Mouse (Mus musculus): Measurements from ENCODE around the gene Edrf1.

- no peak for TF ChIP-seq CTCF (IDR thresholded peaks at IDR 0.05; ENCODE audit: low read depth)
- TF ChIP-seq EP300 (IDR thresholded peaks at IDR 0.05; ENCODE audit: low read depth), result no peak
Observed at GRCm38 (mm10) chr7:133670846-133671245, 33.5 kb downstream of the Edrf1 start.

Measured in liver, postnatal 0 days (tissue).